Mouse (Mus musculus): Measurements from ENCODE around the gene Cd99l2.

DNA sequence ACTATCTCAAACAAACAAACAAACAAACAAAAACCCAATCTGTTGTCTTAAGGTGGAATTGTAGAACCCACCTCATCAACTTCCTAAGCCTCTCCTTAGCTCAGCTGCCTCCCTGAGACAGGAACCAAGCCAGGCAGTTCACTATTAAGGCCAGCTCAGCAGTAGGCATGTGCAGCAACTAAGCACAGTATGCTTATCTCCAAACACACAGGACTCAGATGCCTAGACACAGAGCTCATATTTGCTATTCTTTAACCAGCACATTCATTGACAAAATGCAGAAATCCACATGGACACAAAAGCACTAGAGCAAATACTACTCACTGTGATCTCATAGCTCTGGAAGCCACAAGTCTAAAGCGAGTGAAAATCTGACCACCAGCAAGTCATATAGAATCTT is 27.2 kb downstream of the Cd99l2 start:
- TF ChIP-seq CTCF (IDR thresholded peaks at IDR 0.05; ENCODE audit: insufficient read depth, low read length) (no peak), POLR2A (IDR thresholded peaks at IDR 0.05; ENCODE audit: borderline replicate concordance, extremely low read depth, low read depth, low read length) (no peak)

Data from lung, adult 2 months (tissue).